Mouse (Mus musculus): ENCODE measurements around the gene Bmpr1b. TPM values are rescaled to one million over a fixed set of nuclear protein-coding genes. Genes with fewer than 3 reads are reported as not detected.

The Bmpr1b gene
- polyA plus RNA-seq, 1 experiment from 2014 or later: not detected

GRCm38 (mm10) chr3:141940207-141940606 is 229.0 kb downstream of the Bmpr1b start:
- DNase-seq (no peak), ATAC-seq (no peak)
- Histone ChIP-seq H3K36me3 (replicated peaks; ENCODE audit: insufficient read depth, low read length) (no peaks in the 10 kb centered on the region), H3K4me1 (ENCODE audit: insufficient read depth) (no peaks in the 10 kb centered on the region), H3K4me2 (ENCODE audit: low read depth, low read length) (no peak overlapping the region), H3K27me3 (ENCODE audit: insufficient read depth, low read length) (no peaks in the 10 kb centered on the region), H3K9ac (replicated peaks) (no peak overlapping the region), H3K9me3 (ENCODE audit: low read length) (no peaks in the 10 kb centered on the region), H3K27ac (ENCODE audit: low read depth) (no peak overlapping the region), H3K4me3 (ENCODE audit: low read depth, low read length) (no peak overlapping the region)
- 84% methylated on average over 5 of the region's 5 CpGs for WGBS (ENCODE audit: insufficient replicate concordance)
- TF ChIP-seq EP300 (IDR thresholded peaks at IDR 0.05; ENCODE audit: low read depth): no peak

DNA sequence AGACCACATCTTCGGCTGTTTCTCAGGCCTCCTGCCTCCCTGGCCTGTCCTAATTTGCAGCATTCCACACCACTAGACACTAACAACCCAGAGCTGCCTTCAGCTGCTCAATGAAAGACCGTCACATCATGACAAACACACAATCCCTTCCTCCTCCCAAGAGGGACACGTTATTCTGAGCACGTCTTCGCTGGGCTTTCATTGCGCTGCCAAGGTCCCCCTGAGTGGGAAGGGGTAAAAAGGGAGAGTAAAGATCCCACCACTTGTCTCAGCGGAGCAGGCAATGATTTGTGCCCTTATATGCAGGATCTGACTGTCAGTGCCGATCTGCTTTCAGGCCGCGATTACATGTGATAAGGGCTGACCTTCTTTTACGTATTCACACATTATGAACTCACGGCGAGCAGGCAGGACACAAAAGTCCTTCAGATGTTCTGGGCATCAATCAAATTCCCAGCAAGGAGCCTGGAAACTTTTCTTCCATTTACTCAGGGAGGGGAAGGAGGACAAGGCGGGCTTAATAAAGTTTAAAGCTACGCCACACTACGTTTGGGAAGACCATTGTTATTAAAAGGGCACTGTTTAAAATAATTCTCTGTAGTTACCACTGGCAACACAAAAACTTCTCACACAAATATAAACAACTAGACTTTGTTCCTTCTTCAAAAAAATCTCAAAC is 232.5 kb downstream of the Bmpr1b start:
- Histone ChIP-seq H3K4me1 (ENCODE audit: insufficient read depth) (no peaks in the 10 kb centered on the region), H3K36me3 (replicated peaks; ENCODE audit: insufficient read depth, low read length) (no peaks in the 10 kb centered on the region), H3K27me3 (ENCODE audit: insufficient read depth, low read length) (no peaks in the 10 kb centered on the region), H3K9me3 (ENCODE audit: low read length) (no peaks in the 10 kb centered on the region), H3K27ac (ENCODE audit: low read depth) (no peak overlapping the region), H3K9ac (replicated peaks) (no peak overlapping the region), H3K4me2 (ENCODE audit: low read depth, low read length) (no peak overlapping the region), H3K4me3 (ENCODE audit: low read depth, low read length) (no peak overlapping the region)
- TF ChIP-seq EP300 (IDR thresholded peaks at IDR 0.05; ENCODE audit: low read depth) (no peak), CTCF (IDR thresholded peaks at IDR 0.05; ENCODE audit: low read depth) (no peak)
- WGBS (ENCODE audit: insufficient replicate concordance): 71% methylated on average over 16 of the region's 16 CpGs
- no peak for DNase-seq
- ATAC-seq: no peak

DNA sequence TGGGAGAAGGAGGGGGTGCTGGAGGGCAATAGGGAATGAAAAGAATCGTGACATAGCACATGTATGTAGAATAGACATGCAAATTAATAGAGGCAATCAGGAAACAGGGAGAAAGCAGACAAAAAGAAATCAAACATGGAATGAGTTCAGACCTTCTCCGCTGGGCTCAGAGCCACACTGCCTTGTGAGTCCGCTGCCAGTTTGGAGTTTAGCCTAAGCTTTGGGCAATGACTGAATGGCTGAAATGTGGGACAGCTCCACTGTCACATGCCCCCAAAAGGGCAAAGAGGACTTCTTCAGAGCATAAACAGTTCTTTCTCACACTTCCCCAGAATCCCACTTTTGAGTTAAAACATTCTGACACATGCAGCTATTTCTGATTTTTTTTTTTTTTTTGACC is 236.3 kb downstream of the Bmpr1b start:
- WGBS (ENCODE audit: insufficient replicate concordance): 65% methylated on average over 3 of the region's 3 CpGs
- ATAC-seq: no peak
- Histone ChIP-seq H3K9ac (replicated peaks) (no peak overlapping the region), H3K4me3 (ENCODE audit: low read depth, low read length) (no peak overlapping the region), H3K4me2 (ENCODE audit: low read depth, low read length) (no peak overlapping the region), H3K27ac (ENCODE audit: low read depth) (no peak overlapping the region), H3K9me3 (ENCODE audit: low read length) (no peaks in the 10 kb centered on the region), H3K36me3 (replicated peaks; ENCODE audit: insufficient read depth, low read length) (no peaks in the 10 kb centered on the region), H3K27me3 (ENCODE audit: insufficient read depth, low read length) (no peaks in the 10 kb centered on the region), H3K4me1 (ENCODE audit: insufficient read depth) (no peaks in the 10 kb centered on the region)
- DNase-seq: no peak
- no peak for TF ChIP-seq CTCF (IDR thresholded peaks at IDR 0.05; ENCODE audit: low read depth)
- no peak for TF ChIP-seq EP300 (IDR thresholded peaks at IDR 0.05; ENCODE audit: low read depth)

DNA sequence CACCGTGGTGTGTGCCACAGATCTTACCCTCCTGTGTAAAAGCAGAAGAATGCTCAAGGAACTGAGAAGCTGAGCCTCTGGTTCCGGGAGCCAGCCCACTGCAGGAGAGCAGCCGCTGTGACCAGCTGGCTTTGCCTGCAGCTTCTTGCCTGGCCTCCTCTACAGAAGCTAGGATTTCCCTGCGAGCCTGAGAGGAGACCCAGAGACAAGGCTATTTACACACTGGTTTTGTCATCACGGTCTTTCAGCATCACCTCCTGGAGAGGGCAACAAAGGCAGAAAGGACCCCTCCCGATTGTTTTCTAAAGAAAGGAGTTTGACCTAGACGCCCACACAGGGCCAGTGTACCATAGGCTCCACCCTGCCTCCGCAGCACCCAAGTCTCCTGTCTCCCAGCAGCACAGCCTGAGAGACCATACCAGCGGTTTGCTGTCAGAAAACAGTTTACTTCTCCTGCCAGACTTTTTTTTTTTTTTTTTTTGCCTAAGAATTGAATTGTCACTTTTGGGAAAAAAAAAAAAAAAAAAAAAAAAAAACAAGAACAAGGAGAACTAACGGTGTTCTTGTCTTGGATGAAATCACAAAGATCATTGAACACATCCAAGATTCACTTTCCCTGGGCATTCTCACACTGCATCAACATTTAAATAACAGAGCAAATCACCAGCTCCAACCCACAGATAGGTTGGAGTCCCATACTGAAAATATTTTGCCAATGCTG is 237.7 kb downstream of the Bmpr1b start:
- no peak for DNase-seq
- ATAC-seq: no peak
- 6% methylated on average over 10 of the region's 10 CpGs for WGBS (ENCODE audit: insufficient replicate concordance)
- TF ChIP-seq EP300 (IDR thresholded peaks at IDR 0.05; ENCODE audit: low read depth) (no peak), CTCF (IDR thresholded peaks at IDR 0.05; ENCODE audit: low read depth) (no peak)
- Histone ChIP-seq H3K36me3 (replicated peaks; ENCODE audit: insufficient read depth, low read length) (no peaks in the 10 kb centered on the region), H3K4me3 (ENCODE audit: low read depth, low read length) (no peak overlapping the region), H3K9ac (replicated peaks) (no peak overlapping the region), H3K27ac (ENCODE audit: low read depth) (no peak overlapping the region), H3K4me2 (ENCODE audit: low read depth, low read length) (no peak overlapping the region), H3K9me3 (ENCODE audit: low read length) (no peaks in the 10 kb centered on the region), H3K27me3 (ENCODE audit: insufficient read depth, low read length) (no peaks in the 10 kb centered on the region), H3K4me1 (ENCODE audit: insufficient read depth) (no peaks in the 10 kb centered on the region)

DNA sequence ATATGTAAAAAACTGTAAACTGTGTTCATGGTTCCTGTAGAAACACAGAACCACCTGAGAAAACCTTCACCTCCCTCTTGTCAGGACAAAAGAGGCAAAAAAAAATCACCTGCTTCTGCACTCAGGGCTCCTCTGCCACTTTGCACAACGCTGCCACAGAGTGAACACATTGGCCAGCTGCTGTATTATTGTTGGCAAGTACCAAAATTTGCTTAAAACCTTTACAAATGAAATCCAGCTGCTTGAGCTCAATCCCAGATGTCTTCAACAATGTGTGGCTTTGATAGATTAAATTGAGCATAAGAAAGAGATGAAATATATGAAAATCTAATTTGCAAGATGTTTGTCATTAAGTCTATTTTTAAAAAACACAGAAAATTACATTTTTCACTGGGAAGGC is 245.8 kb downstream of the Bmpr1b start:
- Histone ChIP-seq H3K27me3 (ENCODE audit: insufficient read depth, low read length) (no peaks in the 10 kb centered on the region), H3K9ac (replicated peaks) (no peak overlapping the region)

DNA sequence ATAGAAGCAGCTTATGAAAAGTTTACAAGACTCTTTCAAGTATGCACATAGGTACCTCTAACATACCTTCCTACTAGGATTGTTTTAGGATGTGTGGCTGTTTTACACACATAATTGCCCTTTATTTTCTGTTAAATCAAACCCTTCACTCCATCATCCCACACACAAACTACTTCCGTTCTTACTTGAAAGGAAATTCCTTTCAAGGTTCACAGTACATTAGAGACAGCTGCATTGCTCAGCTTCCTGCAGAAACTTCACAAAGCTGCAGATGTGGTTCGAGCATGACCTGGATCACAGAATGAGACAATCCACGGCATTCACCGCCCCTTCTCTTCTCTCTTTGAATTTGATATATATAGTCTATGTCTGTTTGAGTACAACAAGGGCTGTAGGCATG is 248.1 kb downstream of the Bmpr1b start:
- WGBS (ENCODE audit: insufficient replicate concordance): 37% methylated on average over 4 of the region's 4 CpGs
- Histone ChIP-seq H3K27me3 (ENCODE audit: insufficient read depth, low read length) (no peaks in the 10 kb centered on the region), H3K27ac (ENCODE audit: low read depth) (no peak overlapping the region), H3K36me3 (replicated peaks; ENCODE audit: insufficient read depth, low read length) (no peaks in the 10 kb centered on the region), H3K4me1 (ENCODE audit: insufficient read depth) (no peaks in the 10 kb centered on the region), H3K9ac (replicated peaks) (no peak overlapping the region), H3K4me2 (ENCODE audit: low read depth, low read length) (no peak overlapping the region), H3K9me3 (ENCODE audit: low read length) (no peaks in the 10 kb centered on the region), H3K4me3 (ENCODE audit: low read depth, low read length) (no peak overlapping the region)
- ATAC-seq (no peak), DNase-seq (no peak)
- TF ChIP-seq CTCF (IDR thresholded peaks at IDR 0.05; ENCODE audit: low read depth): no peak
- no peak for TF ChIP-seq EP300 (IDR thresholded peaks at IDR 0.05; ENCODE audit: low read depth)

More for the DNA sequence above, 245.8 kb downstream of the Bmpr1b start:
- H3K4me3 ChIP-seq (ENCODE audit: low read depth, low read length): no peak overlapping the region
- 71% methylated on average over 1 of the region's 1 CpGs for WGBS (ENCODE audit: insufficient replicate concordance)
- H3K36me3 ChIP-seq (replicated peaks; ENCODE audit: insufficient read depth, low read length): no peaks in the 10 kb centered on the region
- no peak for DNase-seq
- no peaks in the 10 kb centered on the region for H3K9me3 ChIP-seq (ENCODE audit: low read length)
- no peak for ATAC-seq
- no peak overlapping the region for H3K27ac ChIP-seq (ENCODE audit: low read depth)
- no peak overlapping the region for H3K4me2 ChIP-seq (ENCODE audit: low read depth, low read length)
- no peaks in the 10 kb centered on the region for H3K4me1 ChIP-seq (ENCODE audit: insufficient read depth)
- TF ChIP-seq EP300 (IDR thresholded peaks at IDR 0.05; ENCODE audit: low read depth) (no peak), CTCF (IDR thresholded peaks at IDR 0.05; ENCODE audit: low read depth) (no peak)
